In the genomic region with DNA sequence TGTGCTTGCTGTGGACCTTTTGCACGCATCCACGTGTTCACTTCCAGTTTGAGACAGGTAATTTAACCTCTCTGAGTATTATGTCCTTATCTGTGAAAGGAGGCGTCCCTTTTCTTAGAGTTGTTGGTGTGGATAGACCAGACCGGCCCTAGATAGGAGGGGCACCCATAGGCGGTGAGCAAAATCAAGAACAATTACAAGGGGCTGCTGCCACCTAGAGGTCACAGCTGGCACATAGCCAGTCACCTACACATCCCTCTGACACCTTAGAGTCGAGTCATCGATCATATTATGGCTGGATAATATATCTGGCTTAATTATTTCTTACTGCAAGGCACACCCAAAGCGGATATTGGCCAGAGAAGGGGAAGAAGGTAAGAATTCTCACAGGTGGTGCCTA, we compare ENCODE assay signal across 8 mouse cellular contexts. TPM values are rescaled to one million over a fixed set of nuclear protein-coding genes. Genes with fewer than 3 reads are reported as not detected.
DNase-seq lines count a peak whose midpoint lies in the region; ATAC-seq lines count a peak whose summit lies in the region.

No protein-coding gene starts in this region.

- no peaks in the 10 kb centered on the region for H3K9me3 ChIP-seq in hindbrain, embryonic 14.5 days (ENCODE audit: control insufficient read depth, low read length)
- H3K9me3 ChIP-seq in liver, embryonic 15.5 days (replicated peaks) = no peaks in the 10 kb centered on the region

- H3K27ac ChIP-seq in hindbrain, embryonic 14.5 days = no peak overlapping the region
- H3K27ac ChIP-seq in liver, embryonic 15.5 days (replicated peaks) = no peak overlapping the region

- H3K4me2 ChIP-seq in hindbrain, embryonic 14.5 days (replicated peaks) = 0 out of 2 replicates have a peak overlapping the region, but pooled peaks have one; percentile 20
- peak overlapping the region; percentile 13; the same call in 1 of the 2 replicates for H3K4me2 ChIP-seq in liver, embryonic 15.5 days

- no peak overlapping the region for H3K9ac ChIP-seq in hindbrain, embryonic 14.5 days
- no peak overlapping the region for H3K9ac ChIP-seq in liver, embryonic 15.5 days

- H3K36me3 ChIP-seq in hindbrain, embryonic 14.5 days (replicated peaks; ENCODE audit: control insufficient read depth, insufficient read depth) = no peaks in the 10 kb centered on the region
- no peaks in the 10 kb centered on the region for H3K36me3 ChIP-seq in liver, embryonic 15.5 days (replicated peaks)

- DNase-seq in A20 (ENCODE audit: low read depth, low spot score) = peak; percentile 83
- DNase-seq in CD8-positive naive resting alpha-beta T cell, adult 2 months (ENCODE audit: low read depth in 2 of 2, low spot score in 2 of 2) = peak; percentile 79 to 82
- peak; percentile 82 for DNase-seq in embryo, embryonic 10.5 days (ENCODE audit: low spot score)
- peak; percentile 76 for DNase-seq in hindbrain, embryonic 14.5 days (ENCODE audit: low spot score)
- peak; percentile 65 for DNase-seq in neural tube, embryonic 10.5 days (ENCODE audit: extremely low spot score, low spot score)
- peak; percentile 89 for DNase-seq in thymus, postnatal 4 days
- no peak for DNase-seq in gastrocnemius, adult 18-20 months (ENCODE audit: low spot score)

- H3K4me3 ChIP-seq in hindbrain, embryonic 14.5 days (replicated peaks; ENCODE audit: low read length) = no peak overlapping the region
- no peak overlapping the region for H3K4me3 ChIP-seq in liver, embryonic 15.5 days (replicated peaks)

- H3K27me3 ChIP-seq in hindbrain, embryonic 14.5 days (ENCODE audit: control insufficient read depth, insufficient read depth, low read length) = no peaks in the 10 kb centered on the region
- peaks cover 30% of the 10 kb centered on the region for H3K27me3 ChIP-seq in liver, embryonic 15.5 days

- ATAC-seq in hindbrain, embryonic 14.5 days (ENCODE audit: low FRiP score) = peak; percentile 47; the same call in 1 of the 2 replicates
- ATAC-seq in liver, embryonic 15.5 days (ENCODE audit: insufficient read depth) = peak; percentile 34; the same call in 1 of the 2 replicates

- WGBS in hindbrain, embryonic 14.5 days = 14% methylated on average over 8 of the region's 8 CpGs
- 5% methylated on average over 8 of the region's 8 CpGs for WGBS in liver, embryonic 15.5 days (ENCODE audit: insufficient replicate concordance)

- peaks cover 27% of the 10 kb centered on the region for H3K4me1 ChIP-seq in hindbrain, embryonic 14.5 days (replicated peaks; ENCODE audit: control insufficient read depth, insufficient read depth, low read length)
- H3K4me1 ChIP-seq in liver, embryonic 15.5 days (replicated peaks) = peaks cover 51% of the 10 kb centered on the region

RNA-seq across cellular contexts. Expression of gene Ccdc9b, which starts 2.6 kb away (rescaled TPM):
- 0.48 and 0.87 TPM in 2 replicates for polyA plus RNA-seq in hindbrain, embryonic 14.5 days (2014; fragmentation: Nextera tagmentation; extraction: Ambion mirVana)
- 0.20 and 0.29 TPM in 2 replicates for polyA plus RNA-seq in liver, embryonic 15.5 days (2015; fragmentation: Nextera tagmentation; extraction: Ambion mirVana)
- 10 to 100 TPM; 14.4 to 16.6 TPM for total RNA-seq in gastrocnemius, adult 18-20 months (2021)

RNA-seq across cellular contexts. Expression of gene Phgr1, which starts 12.7 kb away (rescaled TPM):
- polyA plus RNA-seq in hindbrain, embryonic 14.5 days (2014; fragmentation: Nextera tagmentation; extraction: Ambion mirVana) = not detected in 2 replicates
- not detected in 2 replicates for polyA plus RNA-seq in liver, embryonic 15.5 days (2015; fragmentation: Nextera tagmentation; extraction: Ambion mirVana)
- not detected for total RNA-seq in gastrocnemius, adult 18-20 months (2021)

RNA-seq across cellular contexts. Expression of gene Inafm2, which starts 14.3 kb away (rescaled TPM):
- 29.5 and 30.6 TPM in 2 replicates for polyA plus RNA-seq in hindbrain, embryonic 14.5 days (2014; fragmentation: Nextera tagmentation; extraction: Ambion mirVana)
- polyA plus RNA-seq in liver, embryonic 15.5 days (2015; fragmentation: Nextera tagmentation; extraction: Ambion mirVana) = 12.3 and 12.6 TPM in 2 replicates
- total RNA-seq in gastrocnemius, adult 18-20 months (2021) = 1 to 10 TPM; 5.3 TPM

RNA-seq across cellular contexts. Expression of gene Disp2, which starts 19.7 kb away (rescaled TPM):
- polyA plus RNA-seq in hindbrain, embryonic 14.5 days (2014; fragmentation: Nextera tagmentation; extraction: Ambion mirVana) = 65.8 and 79.2 TPM in 2 replicates
- 0.26 and 0.32 TPM in 2 replicates for polyA plus RNA-seq in liver, embryonic 15.5 days (2015; fragmentation: Nextera tagmentation; extraction: Ambion mirVana)
- total RNA-seq in gastrocnemius, adult 18-20 months (2021) = under 1 TPM in 1 of 2 experiments, not detected in 1; 0.02 TPM

RNA-seq across cellular contexts. Expression of gene Plcb2, which starts 31.6 kb away (rescaled TPM):
- polyA plus RNA-seq in hindbrain, embryonic 14.5 days (2014; fragmentation: Nextera tagmentation; extraction: Ambion mirVana) = 0.54 and 0.69 TPM in 2 replicates
- 2.3 and 2.9 TPM in 2 replicates for polyA plus RNA-seq in liver, embryonic 15.5 days (2015; fragmentation: Nextera tagmentation; extraction: Ambion mirVana)
- total RNA-seq in gastrocnemius, adult 18-20 months (2021) = under 1 TPM; 0.12 to 0.23 TPM
